Comparison of ENCODE assay signal across 13 mouse cellular contexts in the genomic region with DNA sequence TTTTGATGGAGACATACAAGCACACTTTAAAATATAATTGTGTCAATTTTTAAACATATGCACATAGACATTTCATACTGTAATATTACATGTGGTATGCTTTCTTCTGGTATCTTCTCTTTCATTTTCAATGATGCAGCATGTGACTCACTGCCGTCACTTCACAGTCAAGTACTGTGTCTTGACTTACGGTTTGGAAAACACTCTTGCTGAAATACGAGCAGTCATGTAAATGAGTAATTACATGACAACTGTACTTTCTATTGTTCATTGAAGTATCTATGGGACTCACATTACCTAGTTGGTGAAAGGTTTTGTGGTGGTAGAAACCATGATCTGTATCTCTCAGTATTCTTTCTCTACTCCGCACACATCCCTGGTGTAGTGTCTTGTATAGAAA.
"Had no signal": no experiment of that assay in that cellular context is flagged by ENCODE, and none has a peak within 500 bp of the region (broad histone marks: within the 10 kb centered on the region; RNA-seq: fewer than 3 reads in every experiment).

No protein-coding gene starts in this region.

- H3K4me3 ChIP-seq: limb, embryonic 15.5 days; liver, embryonic 12.5 days; megakaryocyte, embryonic 14.5 days; midbrain, embryonic 15.5 days; neural tube, embryonic 13.5 days; stomach, embryonic 15.5 days had no signal

- H3K4me2 ChIP-seq: limb, embryonic 15.5 days; liver, embryonic 12.5 days; lung, embryonic 14.5 days; midbrain, embryonic 11.5 days; midbrain, embryonic 15.5 days; neural tube, embryonic 13.5 days; stomach, embryonic 15.5 days had no signal

- H3K4me1 ChIP-seq: limb, embryonic 15.5 days; midbrain, embryonic 15.5 days; neural tube, embryonic 13.5 days; stomach, embryonic 15.5 days had no signal

- H3K9me3 ChIP-seq: limb, embryonic 15.5 days; liver, embryonic 12.5 days; megakaryocyte, embryonic 14.5 days; midbrain, embryonic 15.5 days; neural tube, embryonic 13.5 days; stomach, embryonic 15.5 days had no signal

- H3K9ac ChIP-seq: limb, embryonic 15.5 days; liver, embryonic 12.5 days; lung, embryonic 14.5 days; midbrain, embryonic 15.5 days; neural tube, embryonic 13.5 days; stomach, embryonic 15.5 days had no signal

- H3K36me3 ChIP-seq: limb, embryonic 15.5 days; liver, embryonic 12.5 days; midbrain, embryonic 15.5 days; neural tube, embryonic 13.5 days; stomach, embryonic 15.5 days had no signal

- H3K27me3 ChIP-seq: limb, embryonic 15.5 days; liver, embryonic 12.5 days; megakaryocyte, embryonic 14.5 days; midbrain, embryonic 15.5 days; neural tube, embryonic 13.5 days; stomach, embryonic 15.5 days had no signal

- DNase-seq: lung, postnatal 14 days; retina, postnatal 1 day; right cerebral cortex, postnatal 14 days; thymus, adult 2 months had no signal

- ATAC-seq: liver, embryonic 12.5 days; midbrain, embryonic 15.5 days had no signal

- H3K27ac ChIP-seq: limb, embryonic 15.5 days; liver, embryonic 12.5 days; macrophage; midbrain, embryonic 15.5 days; neural tube, embryonic 13.5 days had no signal
